Mouse (Mus musculus): ENCODE measurements around the gene Foxd2.
A peak's percentile ranks its signal among the peaks of the same experiment; 100 is the strongest.

Foxd2 gene

DNA sequence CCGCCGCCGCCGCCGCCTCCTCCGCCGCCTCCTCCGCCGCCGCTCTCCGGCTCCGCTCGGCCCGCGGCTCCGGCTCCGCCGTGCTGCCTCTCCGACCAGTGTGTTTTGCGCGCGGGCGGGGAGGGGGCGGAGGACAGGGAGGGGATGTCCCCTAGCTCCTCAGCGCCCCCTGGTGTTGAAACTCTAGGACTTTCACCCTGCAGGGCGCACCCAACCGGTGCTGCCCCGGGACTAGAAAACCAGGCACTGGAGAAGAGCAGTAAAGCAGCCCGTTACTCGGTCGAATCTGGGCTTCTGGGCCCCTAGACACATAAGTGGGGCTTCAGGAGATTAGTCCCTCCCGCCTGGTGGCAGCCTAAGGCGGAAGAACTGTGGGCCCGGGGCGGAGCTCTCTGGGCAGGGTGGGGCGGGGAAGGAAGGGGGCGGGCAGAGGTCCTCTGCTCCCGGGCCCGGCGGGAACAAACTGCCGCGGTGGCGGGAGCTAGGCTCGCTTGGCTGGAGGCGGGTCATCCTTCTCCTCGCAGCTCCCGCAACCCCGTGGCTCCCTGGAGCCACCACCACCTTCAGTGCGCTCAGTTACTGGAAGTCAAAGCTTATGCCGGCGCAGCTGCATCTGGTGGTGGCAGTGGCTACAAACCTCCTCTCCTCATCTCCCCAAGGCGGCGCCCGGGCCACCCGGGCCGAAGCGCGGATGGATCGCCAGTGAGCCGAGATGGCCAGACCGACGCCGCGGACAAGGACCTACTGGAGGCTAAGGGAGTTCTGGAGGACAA, at the start of gene Foxd2:
TSS of gene Foxd2 (minus strand) at position 45 of the 773 bp plus-strand sequence.
- DNase-seq: peak; percentile 88

DNA sequence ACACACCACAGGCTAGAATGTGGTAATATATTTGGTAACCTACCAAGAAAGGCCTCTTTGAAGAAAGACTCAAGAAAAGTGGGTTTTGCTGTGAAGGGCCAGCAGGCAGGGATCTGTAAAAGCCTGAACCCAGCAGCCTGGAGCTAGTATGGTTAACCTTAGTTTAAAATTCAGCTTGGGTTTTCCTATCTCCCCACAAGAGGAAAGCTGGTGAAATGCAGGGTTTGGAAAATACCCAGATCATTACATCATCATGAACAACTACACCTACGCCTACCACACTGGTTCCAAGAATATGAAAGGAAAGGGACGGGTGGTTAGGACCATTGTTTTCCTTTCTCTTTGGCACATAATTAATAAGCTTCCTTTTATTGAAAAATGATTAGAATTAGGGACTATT, 49.6 kb upstream of the Foxd2 start:
- DNase-seq: no peak

DNA sequence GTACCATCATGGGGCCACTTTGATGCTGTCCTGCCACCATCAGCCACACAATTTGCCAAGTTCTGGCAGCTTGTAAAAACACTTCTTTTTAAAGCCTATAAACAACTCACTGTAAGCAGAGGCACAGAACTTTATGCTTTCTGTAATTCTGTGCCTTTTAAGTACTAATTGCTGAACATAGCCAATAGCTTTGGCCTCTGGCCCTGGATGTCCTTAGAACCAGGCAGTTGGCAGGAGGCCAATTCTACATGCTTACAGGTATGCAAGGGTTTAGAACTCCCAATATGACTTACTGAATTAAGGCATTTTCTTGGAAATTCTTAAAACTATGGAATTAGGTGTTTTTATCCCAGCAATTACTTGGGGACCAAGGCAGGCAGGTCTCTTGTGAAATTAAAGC, 48.7 kb upstream of the Foxd2 start:
- no peak for DNase-seq

DNA sequence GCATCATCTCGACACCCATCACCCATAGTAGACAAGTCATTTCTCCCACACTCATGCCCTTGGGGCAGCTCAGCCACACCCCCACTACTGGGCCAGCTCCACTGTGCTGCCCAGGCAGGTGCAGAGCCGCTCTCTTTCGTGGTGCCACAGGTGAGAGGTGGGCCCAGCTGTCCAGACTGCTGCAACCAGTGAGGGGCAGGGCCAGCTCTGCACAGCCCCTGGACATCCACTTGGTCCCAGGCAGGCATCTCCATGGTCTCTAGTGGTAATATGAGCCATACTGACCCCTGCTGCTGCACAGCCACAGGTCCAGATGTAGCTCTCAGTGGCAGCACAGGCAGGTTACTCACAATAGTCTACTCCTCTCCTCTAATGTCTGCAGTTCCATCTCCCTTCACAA, 44.5 kb upstream of the Foxd2 start:
- no peak for DNase-seq

DNA sequence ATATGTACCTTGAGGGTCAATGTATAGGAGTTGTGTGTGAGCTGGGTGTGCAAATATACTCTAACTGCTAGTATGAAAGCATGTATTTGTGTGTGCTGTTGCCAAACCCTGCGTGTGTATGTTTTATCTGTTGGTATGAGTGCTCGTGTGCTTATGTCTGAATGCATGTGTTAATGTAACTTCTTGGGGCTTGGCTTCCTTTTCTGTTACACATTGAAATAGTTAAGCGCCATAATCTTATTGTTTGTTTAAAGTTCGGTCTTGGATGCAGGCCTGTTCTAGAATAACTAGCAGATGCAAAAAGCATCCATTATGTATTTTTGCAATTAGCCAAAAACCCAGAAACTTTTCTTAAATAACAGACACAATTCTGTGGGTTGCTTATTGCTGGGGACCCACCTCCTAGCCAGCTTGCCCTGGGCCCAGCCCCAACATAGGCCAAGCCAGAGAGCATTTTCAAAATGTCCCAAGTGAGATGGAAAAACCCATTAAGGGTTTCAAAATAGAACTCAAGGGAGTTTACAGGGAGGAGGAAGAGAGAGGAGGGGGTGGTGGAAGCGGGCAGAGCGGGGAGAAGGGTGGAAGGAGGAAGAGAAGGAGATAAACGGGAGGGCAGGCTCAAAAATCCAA, 39.3 kb upstream of the Foxd2 start:
- no peak for DNase-seq

DNA sequence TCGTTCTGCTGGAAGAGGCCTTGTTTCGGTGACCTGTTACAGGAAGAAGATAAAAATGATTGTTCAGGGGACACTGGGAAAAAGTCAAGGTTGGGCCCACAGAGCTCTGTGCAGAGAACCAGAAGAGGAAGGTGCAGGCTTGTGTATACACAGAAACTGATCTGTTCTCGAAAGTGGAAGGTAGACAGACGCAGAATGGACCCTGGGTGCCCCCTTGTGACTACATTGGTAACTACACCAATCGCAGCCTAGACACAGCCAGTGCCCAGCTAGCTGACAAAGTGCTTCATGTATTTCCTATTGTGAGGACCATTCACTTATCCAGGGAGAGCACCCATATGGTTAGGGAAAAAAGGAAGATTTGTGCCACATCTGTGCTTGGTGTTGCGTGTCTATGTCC, 38.7 kb upstream of the Foxd2 start:
- DNase-seq: peak; percentile 61

DNA sequence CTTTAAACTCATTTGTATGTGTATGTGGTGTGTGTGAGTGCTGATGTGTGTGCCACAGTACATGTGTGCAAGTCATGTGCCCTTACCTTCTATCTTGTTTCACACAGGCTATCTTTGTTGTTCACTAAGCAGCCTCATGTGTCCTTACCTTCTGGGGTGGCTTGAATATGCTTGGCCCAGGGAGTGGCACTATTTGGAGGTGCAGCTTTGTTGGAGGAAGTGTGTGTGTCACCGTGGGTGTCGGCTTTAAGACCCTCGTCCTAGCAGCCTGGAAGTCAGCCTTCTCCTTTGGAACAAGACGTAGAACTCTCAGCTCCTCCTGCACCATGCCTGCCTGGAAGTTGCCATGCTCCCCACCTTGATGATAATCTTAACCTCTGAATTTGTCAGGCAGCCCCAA, 37.7 kb upstream of the Foxd2 start:
- no peak for DNase-seq

DNA sequence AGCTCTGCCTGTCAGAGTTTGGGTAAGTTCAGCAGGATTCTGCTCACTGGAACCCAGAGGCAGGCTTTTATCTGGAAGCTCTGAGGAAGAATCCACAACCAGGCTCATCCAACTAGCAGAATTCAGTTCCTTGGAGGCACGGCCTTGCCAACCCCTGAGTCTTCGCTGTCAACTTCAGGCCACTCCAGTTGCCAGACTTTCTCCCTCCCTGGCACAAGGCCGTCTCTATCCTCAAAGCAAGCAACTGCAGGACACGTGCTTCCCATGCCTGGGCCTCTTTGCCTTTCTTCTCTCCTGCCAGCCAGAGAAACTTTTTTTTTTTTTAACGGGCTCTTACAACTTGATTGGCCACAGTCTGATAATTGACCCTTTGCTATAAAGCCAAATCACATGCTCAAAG, 36.3 kb upstream of the Foxd2 start:
- no peak for DNase-seq

DNA sequence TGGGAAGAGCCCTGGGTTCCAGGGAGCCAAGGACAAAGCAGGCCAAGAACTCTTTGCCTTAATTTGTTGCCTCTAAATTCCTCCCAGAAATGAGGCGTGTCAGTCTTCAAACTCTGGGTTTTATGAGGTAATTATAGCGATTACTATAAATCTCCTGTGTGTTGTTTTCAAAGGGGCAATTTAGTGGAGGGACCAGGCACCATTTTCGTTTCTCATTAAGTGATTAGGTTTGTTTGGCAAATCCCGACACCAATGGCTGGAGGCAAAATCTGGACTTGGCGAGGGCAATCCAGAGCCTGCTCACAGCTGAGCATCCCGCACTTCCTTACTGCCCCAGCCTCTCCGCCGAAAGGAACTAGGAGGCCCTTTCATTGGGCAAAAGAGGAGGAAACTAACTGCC, 33.9 kb upstream of the Foxd2 start:
- DNase-seq: no peak

DNA sequence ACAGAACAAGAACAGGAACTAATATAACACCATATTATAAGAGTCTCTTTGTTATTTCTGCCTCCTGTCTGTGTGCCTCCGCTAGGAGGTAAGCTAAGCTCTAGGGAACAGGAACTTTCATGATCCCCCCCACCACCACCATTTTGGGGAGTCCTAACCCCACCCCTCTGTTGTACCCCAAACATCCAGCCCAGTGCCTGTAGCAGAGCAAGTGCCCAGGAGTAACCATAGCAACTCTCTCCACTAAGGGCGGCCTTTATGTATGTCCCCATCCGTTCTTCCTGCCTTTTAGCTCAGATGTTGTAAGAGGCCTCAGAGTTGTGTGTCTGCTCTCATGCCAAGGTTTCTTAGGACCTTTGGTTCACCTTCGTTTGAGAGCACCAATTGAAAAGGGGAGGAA, 33.4 kb upstream of the Foxd2 start:
- DNase-seq: no peak

DNA sequence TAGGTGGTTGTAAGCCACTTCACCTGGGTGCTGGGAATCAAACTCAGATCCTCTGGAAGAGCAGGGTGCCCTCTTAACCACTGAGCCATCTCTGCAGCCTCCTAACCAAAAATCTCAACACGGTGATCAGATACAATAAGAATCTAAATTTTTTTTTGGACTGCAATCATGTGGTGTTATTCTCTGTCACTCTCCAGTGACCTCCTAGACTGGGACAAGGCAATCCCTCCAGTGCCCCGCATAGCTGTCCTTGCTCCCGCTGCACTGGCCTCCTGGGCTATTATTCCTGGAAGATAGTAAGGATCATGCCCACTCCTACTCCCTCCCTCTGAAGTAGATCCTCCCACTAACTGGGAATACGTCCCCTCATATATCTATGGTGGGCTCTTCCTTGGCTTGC, 32.6 kb upstream of the Foxd2 start:
- no peak for DNase-seq

DNA sequence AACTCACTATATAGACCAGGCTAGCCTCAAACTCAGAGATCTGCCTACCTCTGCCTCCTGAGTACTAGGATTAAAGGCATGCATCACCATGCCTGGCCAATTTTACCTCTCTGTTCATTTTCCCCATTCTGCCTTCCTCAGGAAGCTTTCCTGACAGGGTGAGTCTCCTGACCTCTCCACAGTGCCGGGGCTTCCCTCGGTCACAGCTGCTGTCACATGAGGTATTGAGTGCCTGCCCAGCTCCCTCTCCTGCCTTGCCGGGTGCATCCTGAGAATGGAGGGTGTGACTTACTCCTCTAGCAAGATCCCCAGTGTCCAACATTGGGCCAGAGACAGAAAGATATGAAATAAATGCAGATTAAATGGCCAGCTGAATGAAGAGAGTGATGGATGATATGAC, 29.6 kb upstream of the Foxd2 start:
- no peak for DNase-seq

DNA sequence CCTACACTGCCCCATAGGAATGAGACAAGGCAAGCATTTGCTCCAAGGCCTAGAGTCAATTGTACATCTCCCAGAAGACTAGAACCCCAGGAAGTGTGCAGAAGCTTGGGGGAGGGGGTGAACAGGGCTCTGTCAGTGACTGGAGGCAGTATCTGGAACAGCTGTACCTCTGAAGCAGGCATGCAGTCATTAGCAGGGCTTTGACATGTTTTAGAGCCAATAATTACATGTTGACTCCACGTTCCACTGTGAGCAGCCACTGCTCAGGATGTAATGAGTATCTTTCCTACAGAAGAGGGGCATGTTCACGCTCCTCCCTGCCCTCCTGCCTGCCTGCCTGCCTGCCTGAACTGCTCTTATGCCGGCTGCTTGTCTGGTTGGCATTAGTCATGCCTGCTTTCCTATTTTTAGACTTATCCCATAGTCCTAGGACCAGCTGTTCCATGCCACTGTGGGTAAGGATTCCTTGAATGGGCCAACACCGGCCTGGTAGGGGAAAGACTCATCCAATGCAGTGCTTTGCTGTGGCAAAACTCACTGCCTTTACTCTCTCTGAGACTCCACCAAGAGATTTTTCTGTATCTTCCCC, 28.9 kb upstream of the Foxd2 start:
- DNase-seq: no peak

DNA sequence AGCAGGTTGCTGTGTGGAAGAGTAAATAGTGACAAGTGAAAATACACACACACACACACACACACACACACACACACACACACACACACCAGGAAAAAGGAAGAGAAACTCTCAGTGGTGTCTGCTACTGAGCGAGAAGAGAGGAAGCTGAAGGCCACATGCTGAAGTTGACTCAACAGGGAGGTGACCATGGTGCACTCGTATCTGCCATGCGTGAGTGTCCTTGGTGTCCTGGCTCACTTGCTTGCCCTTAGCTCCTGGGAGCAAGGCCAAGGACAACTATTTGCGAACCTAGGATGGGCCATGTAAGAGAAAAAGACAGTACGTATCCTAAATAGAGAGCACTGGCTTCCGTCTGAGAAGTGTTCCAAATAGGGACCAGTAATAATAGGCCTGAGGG, 25.5 kb upstream of the Foxd2 start:
- DNase-seq: no peak

DNA sequence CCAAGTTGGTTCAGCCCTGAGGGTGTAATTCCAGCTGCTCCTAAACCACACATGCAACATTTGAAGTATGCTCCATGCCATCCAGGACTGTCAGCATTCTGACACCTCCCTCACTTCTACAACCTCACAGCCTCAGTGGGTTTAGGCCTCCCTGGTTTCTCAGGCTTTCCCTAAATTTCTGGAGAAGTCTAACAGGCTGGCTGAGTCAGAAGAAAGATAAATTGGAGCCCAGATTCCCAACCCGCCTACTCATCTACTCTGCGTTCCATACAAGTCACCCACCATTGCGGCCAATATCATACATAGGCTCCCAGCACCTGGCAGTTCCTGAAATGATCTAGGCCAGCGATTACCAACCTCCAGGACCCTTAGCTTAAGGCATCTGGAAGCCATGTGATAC, 24.1 kb upstream of the Foxd2 start:
- DNase-seq: no peak

DNA sequence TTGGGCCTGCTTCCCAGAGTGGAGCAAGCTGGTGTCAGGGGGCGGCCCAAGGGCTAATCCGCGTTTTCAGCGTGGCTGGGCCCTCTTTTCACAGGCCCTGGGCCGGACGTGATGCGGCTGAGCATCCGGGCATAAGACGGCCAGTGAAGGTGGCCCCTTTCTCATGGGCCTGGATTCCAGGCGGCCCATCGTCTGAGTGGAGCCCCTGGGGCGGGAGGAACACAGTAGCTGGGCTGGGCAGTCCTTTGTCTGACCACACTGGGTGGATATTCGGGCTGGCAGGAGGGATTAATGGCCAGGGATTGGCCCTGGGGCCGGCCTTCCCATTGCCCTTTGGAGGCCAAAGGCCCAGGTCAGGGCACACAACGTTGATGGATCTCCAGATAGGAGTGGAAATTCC, 20.5 kb upstream of the Foxd2 start:
- DNase-seq: no peak

DNA sequence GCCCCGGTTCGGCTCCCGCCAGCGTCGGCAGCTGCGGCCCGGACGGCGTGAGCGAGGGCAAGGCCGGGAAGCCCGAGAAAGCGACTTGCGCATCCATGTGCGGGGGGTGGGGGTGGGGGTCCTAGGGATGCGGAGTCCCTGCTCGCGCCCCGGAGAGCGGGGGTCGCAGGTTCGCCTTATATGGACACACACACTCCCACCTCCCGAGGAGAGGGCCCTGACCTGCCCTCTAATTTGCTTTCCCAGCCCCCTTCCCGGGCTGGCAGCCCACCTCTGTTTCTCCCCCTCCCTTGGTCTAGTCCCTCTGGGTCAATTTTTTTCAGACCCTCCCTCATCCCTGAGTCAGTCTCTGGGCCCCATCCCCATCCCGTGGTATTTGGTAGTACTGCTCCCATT, 17.2 kb upstream of the Foxd2 start, which contains the start of gene Foxe3:
TSS of gene Foxe3 (minus strand) at position 97 of the 396 bp plus-strand sequence.
- DNase-seq: no peak

DNA sequence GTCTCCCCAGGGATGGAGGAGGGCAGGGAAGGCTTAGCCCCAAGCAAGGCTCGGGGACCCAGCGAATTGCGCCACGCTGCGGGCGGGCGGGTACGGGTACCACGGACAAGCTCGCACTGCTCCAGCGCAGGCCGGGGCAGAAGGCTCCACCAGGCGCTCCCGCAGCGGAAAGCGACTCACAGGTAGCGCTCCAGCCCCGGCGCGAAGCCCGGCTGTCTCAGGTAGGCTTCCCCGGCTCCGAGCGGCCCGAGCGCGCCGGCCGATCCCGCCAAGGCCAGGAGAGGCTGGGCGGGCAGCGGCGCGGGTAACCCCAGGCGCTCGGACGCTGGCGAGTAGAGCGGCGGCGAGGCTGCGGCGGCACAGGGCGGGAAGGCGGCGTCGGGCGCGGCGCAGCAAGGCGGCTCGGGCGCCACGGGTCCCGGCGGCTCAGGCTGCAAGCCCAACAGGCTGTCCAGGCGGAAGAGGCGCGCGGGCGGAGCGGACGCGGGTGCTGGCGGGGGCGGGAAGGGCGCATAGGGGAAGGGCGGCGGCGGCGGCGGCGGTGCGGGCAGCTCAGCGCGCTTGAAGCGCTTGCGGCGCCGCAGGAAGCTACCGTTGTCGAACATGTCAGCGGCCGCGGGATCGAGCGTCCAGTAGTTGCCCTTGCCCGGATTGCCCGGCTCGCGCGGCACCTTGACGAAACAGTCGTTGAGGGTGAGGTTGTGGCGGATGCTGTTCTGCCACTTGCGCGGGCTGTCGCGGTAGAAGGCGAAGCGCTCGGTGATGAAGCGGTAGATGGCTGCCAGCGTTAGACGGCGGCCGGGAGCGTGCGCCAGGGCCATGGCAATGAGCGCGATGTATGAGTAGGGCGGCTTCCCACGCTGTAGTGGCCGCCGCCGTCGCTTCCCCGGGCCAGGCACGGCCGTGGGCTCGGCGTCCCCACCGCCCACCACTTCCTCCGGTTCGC, 16.6 kb upstream of the Foxd2 start:
- DNase-seq: peak; percentile 13

DNA sequence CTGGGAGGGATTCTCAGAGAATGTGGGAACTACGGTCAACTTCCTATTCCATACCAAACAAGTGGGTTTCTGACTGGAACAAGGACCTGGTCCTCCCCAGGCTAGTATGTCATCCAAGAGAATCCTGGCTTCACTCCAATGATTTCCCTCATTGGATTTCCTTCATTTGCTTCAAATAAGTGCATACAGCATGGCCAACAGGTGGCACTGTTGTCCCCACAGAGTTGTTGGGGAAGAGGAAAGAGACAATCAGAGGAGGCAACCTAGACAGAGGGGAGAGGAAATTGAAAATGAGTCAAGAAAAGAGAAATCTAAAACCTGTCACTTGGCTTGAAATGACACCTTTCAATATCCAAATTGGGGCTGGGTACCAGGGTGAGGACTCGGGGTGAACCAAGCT, 8.4 kb upstream of the Foxd2 start:
- peak; percentile 55 for DNase-seq

DNA sequence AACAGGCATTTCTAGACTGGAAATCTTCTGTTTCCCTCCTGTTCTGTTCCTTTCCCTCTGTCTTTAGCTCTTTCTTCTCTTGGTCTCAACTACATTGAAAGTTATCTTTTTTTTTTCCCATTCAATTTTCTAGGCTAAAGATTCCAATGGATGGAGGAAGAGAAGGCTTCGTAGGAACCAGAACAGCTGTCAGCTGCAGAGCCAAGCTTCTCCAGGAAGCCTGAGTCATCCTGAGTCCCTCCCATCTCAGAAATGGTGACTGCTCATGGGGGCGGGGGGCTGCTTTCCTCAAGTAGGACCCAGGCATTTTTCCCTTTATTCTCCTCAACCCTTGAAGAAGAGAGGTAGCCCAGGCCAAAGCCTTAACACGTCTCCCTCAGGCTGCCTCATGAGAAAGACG, 7.4 kb upstream of the Foxd2 start:
- DNase-seq: no peak

DNA sequence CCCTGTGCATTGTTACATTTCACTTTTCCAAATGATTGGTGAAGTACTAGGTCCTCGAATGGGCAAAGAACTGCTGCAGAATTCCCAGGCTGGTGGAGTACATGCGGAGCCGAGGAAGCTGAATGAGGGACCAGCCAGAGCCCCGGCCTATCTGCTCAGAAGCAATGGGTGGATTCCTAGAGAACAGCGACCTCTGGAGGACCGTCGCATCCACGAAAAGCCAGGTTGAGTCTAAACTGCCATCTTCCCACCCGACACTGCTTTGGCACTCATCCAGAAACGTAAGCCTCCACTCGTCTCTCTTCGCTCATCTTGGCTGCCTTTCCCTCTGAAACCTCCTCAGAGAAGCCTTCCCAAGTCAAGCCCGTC, 4.9 kb upstream of the Foxd2 start:
- peak; percentile 55 for DNase-seq

DNA sequence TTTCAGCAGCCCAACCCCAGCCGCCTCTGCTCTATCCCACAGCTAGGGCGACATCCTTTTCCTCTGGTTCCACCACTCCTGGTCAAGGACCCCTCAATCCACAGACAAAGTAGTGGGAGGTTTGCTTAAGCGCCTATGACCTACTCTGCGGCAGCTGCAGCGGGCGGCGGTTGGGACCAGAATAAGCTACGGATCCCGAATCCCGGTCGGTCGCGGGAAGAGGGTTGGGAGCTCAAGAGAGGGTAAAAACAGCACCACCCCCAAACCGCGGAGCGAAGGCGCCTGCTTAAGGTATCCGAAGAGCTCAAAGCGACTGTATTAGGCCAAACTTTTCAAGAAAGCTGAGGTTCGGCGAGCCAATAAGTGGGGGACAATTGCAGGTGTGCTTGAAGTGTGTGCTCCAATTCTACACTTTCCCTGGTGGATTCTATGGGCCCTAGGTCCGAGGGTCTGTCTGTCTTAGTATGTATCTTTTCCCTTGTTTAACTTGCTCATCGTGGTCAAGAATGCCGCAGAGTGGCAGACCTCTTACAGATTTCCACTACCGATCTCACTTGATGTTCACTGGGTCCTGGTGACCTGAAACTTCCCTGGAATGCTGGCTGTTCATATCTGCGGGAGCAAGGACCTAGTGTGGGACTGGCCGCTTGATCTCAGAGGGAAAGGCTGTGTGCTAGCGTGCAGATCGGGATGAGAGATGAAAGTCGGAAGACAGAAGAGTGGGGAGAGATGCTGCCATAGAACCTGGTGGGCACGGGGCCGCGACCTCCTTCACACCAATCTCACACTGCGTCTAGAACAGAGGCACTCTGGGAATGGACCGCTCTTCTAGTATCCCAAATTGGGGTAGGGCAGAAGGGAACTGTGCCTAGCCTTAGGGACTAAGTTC, 4.3 kb upstream of the Foxd2 start:
- no peak for DNase-seq
